Mouse (Mus musculus): ENCODE measurements at regions not wholly inside any gene's neighbourhood (a gene's known extent, or its start where the extent isn't known, plus 50 kb on each side); places are given as distances from the start of the nearest gene placed in this dataset.

DNA sequence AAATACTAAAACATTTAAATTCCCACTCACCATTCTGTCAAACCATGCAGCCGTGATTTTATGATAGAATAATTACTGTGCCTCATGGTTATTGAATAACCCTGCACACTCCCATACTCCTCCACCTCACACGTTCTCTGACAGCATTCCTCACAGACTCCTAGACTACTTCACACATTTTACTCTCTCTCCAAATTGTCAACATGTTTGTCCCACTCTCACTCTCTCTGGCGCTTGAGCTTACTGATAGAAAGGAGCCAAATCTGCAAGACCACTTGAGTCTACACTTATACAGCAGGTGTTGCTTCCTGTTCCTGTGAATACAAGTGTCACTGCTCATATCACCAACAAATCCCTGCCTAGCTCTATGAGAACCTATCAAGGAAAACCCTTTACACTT lies 102.9 kb upstream of the Sema3a start:
- TF ChIP-seq CEBPB (IDR thresholded peaks at IDR 0.05; ENCODE audit: insufficient read depth, poor library complexity, severe bottlenecking) (no peak), MAX (IDR thresholded peaks at IDR 0.05; ENCODE audit: low read depth) (no peak), REST (IDR thresholded peaks at IDR 0.05; ENCODE audit: insufficient read depth, insufficient read length) (no peak), POLR2A (IDR thresholded peaks at IDR 0.05; ENCODE audit: insufficient read length, low read depth) (no peak), USF1 (IDR thresholded peaks at IDR 0.05; ENCODE audit: low read depth) (no peak), MYOD1 (IDR thresholded peaks at IDR 0.05; ENCODE audit: control insufficient read depth in 1 of 3, insufficient read length in 2 of 3, low read depth in 2 of 3) (no peak)

All from myocyte (in vitro differentiated cells).